Mouse (Mus musculus): Measurements from ENCODE around the gene Fam178b. TPM values are rescaled to one million over a fixed set of nuclear protein-coding genes. Genes with fewer than 3 reads are reported as not detected.
"Not testable (repeated sequence)": the region's sequence is repeated elsewhere in the genome, so short reads cannot be mapped to it uniquely, and the experiment has no call there.

Gene Fam178b
- polyA plus RNA-seq, 1 experiment from 2014 or later = not detected

- WGBS = 65% methylated on average over 3 of the region's 3 CpGs
- DNase-seq (ENCODE audit: low spot score) (no peak), ATAC-seq (replicated peaks; ENCODE audit: low FRiP score) (no peak)
- no peak overlapping the region for H3K4me2 ChIP-seq (ENCODE audit: low read depth, low read length, severe bottlenecking)
- no peaks in the 10 kb centered on the region; the same call in 1 of the 2 replicates for H3K4me1 ChIP-seq (replicated peaks; ENCODE audit: control insufficient read depth, insufficient read depth, low read length)
- no peak overlapping the region for H3K4me3 ChIP-seq (ENCODE audit: low read depth, low read length)
- no peaks in the 10 kb centered on the region for H3K9me3 ChIP-seq (ENCODE audit: control insufficient read depth, low read length)
- no peaks in the 10 kb centered on the region for H3K36me3 ChIP-seq (ENCODE audit: control insufficient read depth, insufficient read depth, low read length)
- H3K27me3 ChIP-seq (ENCODE audit: control insufficient read depth, insufficient read depth, low read length) = no peaks in the 10 kb centered on the region
- no peak overlapping the region for H3K27ac ChIP-seq (ENCODE audit: low read depth, low read length)
- no peak overlapping the region for H3K9ac ChIP-seq (ENCODE audit: low read length)
These were observed 52.8 kb downstream of the Fam178b start for GRCm38 (mm10) chr1:36630053-36630739.

GRCm38 (mm10) chr1:36628585-36628984 is 54.4 kb downstream of the Fam178b start:
- Histone ChIP-seq H3K4me3 (ENCODE audit: low read depth, low read length) (no peak overlapping the region), H3K4me2 (ENCODE audit: low read depth, low read length, severe bottlenecking) (no peak overlapping the region), H3K27ac (ENCODE audit: low read depth, low read length) (no peak overlapping the region), H3K9me3 (ENCODE audit: control insufficient read depth, low read length) (no peaks in the 10 kb centered on the region), H3K4me1 (replicated peaks; ENCODE audit: control insufficient read depth, insufficient read depth, low read length) (no peaks in the 10 kb centered on the region; the same call in 1 of the 2 replicates), H3K27me3 (ENCODE audit: control insufficient read depth, insufficient read depth, low read length) (no peaks in the 10 kb centered on the region), H3K9ac (ENCODE audit: low read length) (no peak overlapping the region), H3K36me3 (ENCODE audit: control insufficient read depth, insufficient read depth, low read length) (no peaks in the 10 kb centered on the region)
- DNase-seq (ENCODE audit: low spot score) = no peak
- no peak for ATAC-seq (replicated peaks; ENCODE audit: low FRiP score)
- 57% methylated on average over 8 of the region's 8 CpGs for WGBS

GRCm38 (mm10) chr1:36625442-36625841 is 57.5 kb downstream of the Fam178b start:
- Histone ChIP-seq H3K27ac (ENCODE audit: low read depth, low read length) (no peak overlapping the region), H3K9me3 (ENCODE audit: control insufficient read depth, low read length) (no peaks in the 10 kb centered on the region), H3K27me3 (ENCODE audit: control insufficient read depth, insufficient read depth, low read length) (no peaks in the 10 kb centered on the region), H3K36me3 (ENCODE audit: control insufficient read depth, insufficient read depth, low read length) (no peaks in the 10 kb centered on the region), H3K9ac (ENCODE audit: low read length) (no peak overlapping the region), H3K4me1 (replicated peaks; ENCODE audit: control insufficient read depth, insufficient read depth, low read length) (no peaks in the 10 kb centered on the region; the same call in 1 of the 2 replicates), H3K4me3 (ENCODE audit: low read depth, low read length) (no peak overlapping the region), H3K4me2 (ENCODE audit: low read depth, low read length, severe bottlenecking) (no peak overlapping the region)
- no peak for DNase-seq (ENCODE audit: low spot score)
- no peak for ATAC-seq (replicated peaks; ENCODE audit: low FRiP score)
- WGBS = 84% methylated on average over 5 of the region's 5 CpGs

- not testable (repeated sequence) for H3K27ac ChIP-seq (ENCODE audit: low read depth, low read length); H3K36me3 ChIP-seq (ENCODE audit: control insufficient read depth, insufficient read depth, low read length); H3K4me1 ChIP-seq (replicated peaks; ENCODE audit: control insufficient read depth, insufficient read depth, low read length); H3K9me3 ChIP-seq (ENCODE audit: control insufficient read depth, low read length); H3K27me3 ChIP-seq (ENCODE audit: control insufficient read depth, insufficient read depth, low read length); H3K4me3 ChIP-seq (ENCODE audit: low read depth, low read length); DNase-seq (ENCODE audit: low spot score); ATAC-seq (replicated peaks; ENCODE audit: low FRiP score); H3K9ac ChIP-seq (ENCODE audit: low read length); H3K4me2 ChIP-seq (ENCODE audit: low read depth, low read length, severe bottlenecking)
- WGBS = 85% methylated on average over 5 of the region's 5 CpGs
These were observed 67.0 kb downstream of the Fam178b start for GRCm38 (mm10) chr1:36615958-36616357.

- H3K27me3 ChIP-seq (ENCODE audit: control insufficient read depth, insufficient read depth, low read length) = no peaks in the 10 kb centered on the region
- H3K9ac ChIP-seq (ENCODE audit: low read length) = no peak overlapping the region
- H3K4me1 ChIP-seq (replicated peaks; ENCODE audit: control insufficient read depth, insufficient read depth, low read length) = no peaks in the 10 kb centered on the region
- H3K4me3 ChIP-seq (ENCODE audit: low read depth, low read length) = no peak overlapping the region
- no peak overlapping the region for H3K4me2 ChIP-seq (ENCODE audit: low read depth, low read length, severe bottlenecking)
- H3K36me3 ChIP-seq (ENCODE audit: control insufficient read depth, insufficient read depth, low read length) = no peaks in the 10 kb centered on the region
- H3K27ac ChIP-seq (ENCODE audit: low read depth, low read length) = no peak overlapping the region
- WGBS = 91% methylated on average over 8 of the region's 8 CpGs
- no peak for ATAC-seq (replicated peaks; ENCODE audit: low FRiP score)
- no peaks in the 10 kb centered on the region for H3K9me3 ChIP-seq (ENCODE audit: control insufficient read depth, low read length)
- DNase-seq (ENCODE audit: low spot score) = no peak
These were observed 67.8 kb downstream of the Fam178b start for GRCm38 (mm10) chr1:36615188-36615587.

- H3K27me3 ChIP-seq (ENCODE audit: control insufficient read depth, insufficient read depth, low read length) = no peaks in the 10 kb centered on the region
- no peaks in the 10 kb centered on the region for H3K36me3 ChIP-seq (ENCODE audit: control insufficient read depth, insufficient read depth, low read length)
- H3K9me3 ChIP-seq (ENCODE audit: control insufficient read depth, low read length) = no peaks in the 10 kb centered on the region
- no peak overlapping the region for H3K4me2 ChIP-seq (ENCODE audit: low read depth, low read length, severe bottlenecking)
- WGBS = 76% methylated on average over 1 of the region's 1 CpGs
- H3K4me1 ChIP-seq (replicated peaks; ENCODE audit: control insufficient read depth, insufficient read depth, low read length) = no peaks in the 10 kb centered on the region
- no peak for DNase-seq (ENCODE audit: low spot score)
- no peak overlapping the region for H3K27ac ChIP-seq (ENCODE audit: low read depth, low read length)
- no peak overlapping the region for H3K4me3 ChIP-seq (ENCODE audit: low read depth, low read length)
- no peak for ATAC-seq (replicated peaks; ENCODE audit: low FRiP score)
- H3K9ac ChIP-seq (ENCODE audit: low read length) = no peak overlapping the region
These were observed 68.4 kb downstream of the Fam178b start for GRCm38 (mm10) chr1:36614584-36614983.

- Histone ChIP-seq H3K9me3 (ENCODE audit: control insufficient read depth, low read length) (no peaks in the 10 kb centered on the region), H3K9ac (ENCODE audit: low read length) (no peak overlapping the region), H3K4me1 (replicated peaks; ENCODE audit: control insufficient read depth, insufficient read depth, low read length) (no peaks in the 10 kb centered on the region), H3K27me3 (ENCODE audit: control insufficient read depth, insufficient read depth, low read length) (no peaks in the 10 kb centered on the region), H3K27ac (ENCODE audit: low read depth, low read length) (no peak overlapping the region), H3K36me3 (ENCODE audit: control insufficient read depth, insufficient read depth, low read length) (no peaks in the 10 kb centered on the region), H3K4me2 (ENCODE audit: low read depth, low read length, severe bottlenecking) (no peak overlapping the region), H3K4me3 (ENCODE audit: low read depth, low read length) (no peak overlapping the region)
- DNase-seq (ENCODE audit: low spot score) (no peak), ATAC-seq (replicated peaks; ENCODE audit: low FRiP score) (no peak)
- 88% methylated on average over 10 of the region's 10 CpGs for WGBS
These were observed 69.5 kb downstream of the Fam178b start for GRCm38 (mm10) chr1:36613374-36613895.

- Histone ChIP-seq H3K9ac (ENCODE audit: low read length) (no peak overlapping the region), H3K36me3 (ENCODE audit: control insufficient read depth, insufficient read depth, low read length) (no peaks in the 10 kb centered on the region), H3K27me3 (ENCODE audit: control insufficient read depth, insufficient read depth, low read length) (no peaks in the 10 kb centered on the region), H3K27ac (ENCODE audit: low read depth, low read length) (no peak overlapping the region), H3K4me2 (ENCODE audit: low read depth, low read length, severe bottlenecking) (no peak overlapping the region), H3K9me3 (ENCODE audit: control insufficient read depth, low read length) (no peaks in the 10 kb centered on the region), H3K4me1 (replicated peaks; ENCODE audit: control insufficient read depth, insufficient read depth, low read length) (no peaks in the 10 kb centered on the region), H3K4me3 (ENCODE audit: low read depth, low read length) (no peak overlapping the region)
- whole genome bisulfite sequencing = 81% methylated on average over 6 of the region's 6 CpGs
- DNase-seq (ENCODE audit: low spot score) (no peak), ATAC-seq (replicated peaks; ENCODE audit: low FRiP score) (no peak)
These were observed 70.6 kb downstream of the Fam178b start for GRCm38 (mm10) chr1:36612362-36612761.
